Mouse (Mus musculus): ENCODE data around the gene Tmem151a. TPM values are rescaled to one million over a fixed set of nuclear protein-coding genes. Genes with fewer than 3 reads are reported as not detected.

Gene Tmem151a
- polyA plus RNA-seq, 1 experiment: 8.1 TPM

- Histone ChIP-seq H3K4me3 (ENCODE audit: low read depth, low read length) (peak overlapping the region; percentile 68; the same call in 1 of the 2 replicates), H3K36me3 (ENCODE audit: control insufficient read depth, insufficient read depth, low read length) (no peaks in the 10 kb centered on the region), H3K27ac (ENCODE audit: insufficient read depth, low read depth, low read length) (no peak overlapping the region), H3K27me3 (ENCODE audit: control insufficient read depth, insufficient read depth, low read length) (peaks cover 34% of the 10 kb centered on the region), H3K4me1 (ENCODE audit: control insufficient read depth, insufficient read depth, insufficient read length, low read length) (peaks cover 20% of the 10 kb centered on the region)
- 62% methylated on average over 3 of the region's 3 CpGs for WGBS
- TF ChIP-seq POLR2A (IDR thresholded peaks at IDR 0.05; ENCODE audit: low read depth, low read length) (no peak), CTCF (IDR thresholded peaks at IDR 0.05; ENCODE audit: extremely low read depth, insufficient read length, insufficient replicate concordance, low read depth, low read length) (no peak)
Measured at GRCm38 (mm10) chr19:5083961-5084833, 1.1 kb downstream of the Tmem151a start.

- Histone ChIP-seq H3K27me3 (ENCODE audit: control insufficient read depth, insufficient read depth, low read length) (peaks cover 34% of the 10 kb centered on the region), H3K27ac (ENCODE audit: insufficient read depth, low read depth, low read length) (no peak overlapping the region), H3K4me3 (ENCODE audit: low read depth, low read length) (no peak overlapping the region), H3K4me1 (ENCODE audit: control insufficient read depth, insufficient read depth, insufficient read length, low read length) (peaks cover 16% of the 10 kb centered on the region), H3K36me3 (ENCODE audit: control insufficient read depth, insufficient read depth, low read length) (no peaks in the 10 kb centered on the region)
- TF ChIP-seq CTCF (IDR thresholded peaks at IDR 0.05; ENCODE audit: extremely low read depth, insufficient read length, insufficient replicate concordance, low read depth, low read length): no peak
- no peak for TF ChIP-seq POLR2A (IDR thresholded peaks at IDR 0.05; ENCODE audit: low read depth, low read length)
- 56% methylated on average over 24 of the region's 24 CpGs for WGBS
Measured at GRCm38 (mm10) chr19:5082596-5082995, 2.7 kb downstream of the Tmem151a start.

GRCm38 (mm10) chr19:5082005-5082404 is 3.3 kb downstream of the Tmem151a start:
- peaks cover 34% of the 10 kb centered on the region for H3K27me3 ChIP-seq (ENCODE audit: control insufficient read depth, insufficient read depth, low read length)

GRCm38 (mm10) chr19:5079279-5079678 is 6.1 kb downstream of the Tmem151a start:
- TF ChIP-seq POLR2A (IDR thresholded peaks at IDR 0.05; ENCODE audit: low read depth, low read length) (no peak), CTCF (IDR thresholded peaks at IDR 0.05; ENCODE audit: extremely low read depth, insufficient read length, insufficient replicate concordance, low read depth, low read length) (no peak)
- Histone ChIP-seq H3K36me3 (ENCODE audit: control insufficient read depth, insufficient read depth, low read length) (no peaks in the 10 kb centered on the region), H3K4me3 (ENCODE audit: low read depth, low read length) (no peak overlapping the region), H3K27ac (ENCODE audit: insufficient read depth, low read depth, low read length) (no peak overlapping the region), H3K4me1 (ENCODE audit: control insufficient read depth, insufficient read depth, insufficient read length, low read length) (no peaks in the 10 kb centered on the region), H3K27me3 (ENCODE audit: control insufficient read depth, insufficient read depth, low read length) (peaks cover 25% of the 10 kb centered on the region)
- 87% methylated on average over 1 of the region's 1 CpGs for WGBS

More at GRCm38 (mm10) chr19:5082005-5082404, 3.3 kb downstream of the Tmem151a start:
- 58% methylated on average over 18 of the region's 18 CpGs for whole genome bisulfite sequencing
- H3K4me3 ChIP-seq (ENCODE audit: low read depth, low read length): no peak overlapping the region
- no peaks in the 10 kb centered on the region for H3K36me3 ChIP-seq (ENCODE audit: control insufficient read depth, insufficient read depth, low read length)
- H3K4me1 ChIP-seq (ENCODE audit: control insufficient read depth, insufficient read depth, insufficient read length, low read length): peaks cover 11% of the 10 kb centered on the region
- no peak overlapping the region for H3K27ac ChIP-seq (ENCODE audit: insufficient read depth, low read depth, low read length)
- TF ChIP-seq POLR2A (IDR thresholded peaks at IDR 0.05; ENCODE audit: low read depth, low read length) (no peak), CTCF (IDR thresholded peaks at IDR 0.05; ENCODE audit: extremely low read depth, insufficient read length, insufficient replicate concordance, low read depth, low read length) (no peak)

- Histone ChIP-seq H3K4me3 (ENCODE audit: low read depth, low read length) (no peak overlapping the region), H3K27me3 (ENCODE audit: control insufficient read depth, insufficient read depth, low read length) (peaks cover 10% of the 10 kb centered on the region), H3K4me1 (ENCODE audit: control insufficient read depth, insufficient read depth, insufficient read length, low read length) (peaks cover 4% of the 10 kb centered on the region), H3K27ac (ENCODE audit: insufficient read depth, low read depth, low read length) (no peak overlapping the region), H3K36me3 (ENCODE audit: control insufficient read depth, insufficient read depth, low read length) (no peaks in the 10 kb centered on the region)
- WGBS: 9% methylated on average over 5 of the region's 5 CpGs
- no peak for TF ChIP-seq POLR2A (IDR thresholded peaks at IDR 0.05; ENCODE audit: low read depth, low read length)
- no peak for TF ChIP-seq CTCF (IDR thresholded peaks at IDR 0.05; ENCODE audit: extremely low read depth, insufficient read length, insufficient replicate concordance, low read depth, low read length)
Measured at GRCm38 (mm10) chr19:5073518-5073917, 11.8 kb downstream of the Tmem151a start.

- Histone ChIP-seq H3K27me3 (ENCODE audit: control insufficient read depth, insufficient read depth, low read length) (peaks cover 15% of the 10 kb centered on the region), H3K4me3 (ENCODE audit: low read depth, low read length) (peak overlapping the region; percentile 63), H3K36me3 (ENCODE audit: control insufficient read depth, insufficient read depth, low read length) (no peaks in the 10 kb centered on the region), H3K4me1 (ENCODE audit: control insufficient read depth, insufficient read depth, insufficient read length, low read length) (peaks cover 9% of the 10 kb centered on the region), H3K27ac (ENCODE audit: insufficient read depth, low read depth, low read length) (no peak overlapping the region)
- no peak for TF ChIP-seq POLR2A (IDR thresholded peaks at IDR 0.05; ENCODE audit: low read depth, low read length)
- TF ChIP-seq CTCF (IDR thresholded peaks at IDR 0.05; ENCODE audit: extremely low read depth, insufficient read length, insufficient replicate concordance, low read depth, low read length): peak; percentile 59; the same call in 1 of the 2 replicates
- 3% methylated on average over 15 of the region's 15 CpGs for WGBS
Measured at GRCm38 (mm10) chr19:5073028-5073427, 12.3 kb downstream of the Tmem151a start.

GRCm38 (mm10) chr19:5072389-5073019 is 12.8 kb downstream of the Tmem151a start:
- Histone ChIP-seq H3K36me3 (ENCODE audit: control insufficient read depth, insufficient read depth, low read length) (no peaks in the 10 kb centered on the region), H3K27me3 (ENCODE audit: control insufficient read depth, insufficient read depth, low read length) (peaks cover 21% of the 10 kb centered on the region), H3K27ac (ENCODE audit: insufficient read depth, low read depth, low read length) (peak overlapping the region; percentile 29), H3K4me3 (ENCODE audit: low read depth, low read length) (peak overlapping the region; percentile 63), H3K4me1 (ENCODE audit: control insufficient read depth, insufficient read depth, insufficient read length, low read length) (peaks cover 11% of the 10 kb centered on the region)
- no peak for TF ChIP-seq CTCF (IDR thresholded peaks at IDR 0.05; ENCODE audit: extremely low read depth, insufficient read length, insufficient replicate concordance, low read depth, low read length)
- no peak for TF ChIP-seq POLR2A (IDR thresholded peaks at IDR 0.05; ENCODE audit: low read depth, low read length)
- 3% methylated on average over 20 of the region's 20 CpGs for WGBS

All from small intestine, adult 2 months (tissue).